Mouse (Mus musculus) liver, adult 2 months (tissue): ENCODE data around the gene Nelfa.

Experiments used
- CTCF ChIP-seq: fragments of 200-500 bp; IDR thresholded peaks from 2 replicates; pipeline ENCODE4 v1.5.1; 2011; ENCODE audit warnings: low read depth, low read length, control low read depth
- POLR2A ChIP-seq: fragments of 200-500 bp; IDR thresholded peaks from 2 replicates; pipeline ENCODE4 v1.6.1; 2011; ENCODE audit warnings: low read length, control low read depth; ENCODE audit not compliant: insufficient read depth; ENCODE audit errors: extremely low read depth

GRCm38 (mm10) chr5:33903176-33903575, 33.0 kb downstream of the Nelfa start:
- TF ChIP-seq POLR2A (no peak), CTCF (no peak)
